Mouse (Mus musculus) ES-CJ7 (cell line): ENCODE measurements around the gene Jam2.

Experiments
- DNase-seq: peaks from one replicate; pipeline ENCODE4 v3.0.0; 2011; ENCODE audit warnings: low read depth, low spot score

The Jam2 gene

GRCm38 (mm10) chr16:84838576-84838975 lies 64.7 kb downstream of the Jam2 start:
- DNase-seq: no peak

GRCm38 (mm10) chr16:84853492-84853891 lies 79.6 kb downstream of the Jam2 start:
- no peak for DNase-seq

- no peak for DNase-seq
These were observed 90.7 kb downstream of the Jam2 start for GRCm38 (mm10) chr16:84864656-84865055.

GRCm38 (mm10) chr16:84873805-84874204 lies 99.9 kb downstream of the Jam2 start:
- DNase-seq: no peak

- DNase-seq: no peak
These were observed 101.2 kb downstream of the Jam2 start for GRCm38 (mm10) chr16:84875012-84875717.
